Mouse (Mus musculus): ENCODE data around the gene Fbxl20.

- TF ChIP-seq CTCF (conservative IDR thresholded peaks at IDR 0.05; ENCODE audit: low read length) (no peak), NANOG (IDR thresholded peaks at IDR 0.05; ENCODE audit: borderline replicate concordance, low read length) (no peak), POU5F1 (IDR thresholded peaks at IDR 0.05; ENCODE audit: borderline replicate concordance, low read length) (no peak)
These were observed 4.3 kb downstream of the Fbxl20 start for GRCm38 (mm10) chr11:98145856-98146255.
